23 mouse cellular contexts compared by ENCODE assay signal in genomic region chr4:29200976-29201375, GRCm38 (mm10).
"Had no signal": no experiment of that assay in that cellular context is flagged by ENCODE, and none has a peak within 500 bp of the region (broad histone marks: within the 10 kb centered on the region; RNA-seq: fewer than 3 reads in every experiment).

No protein-coding gene starts in this region.

- H3K4me2 ChIP-seq: lung, embryonic 15.5 days; midbrain, embryonic 12.5 days; neural tube, embryonic 13.5 days; neural tube, embryonic 15.5 days; stomach, embryonic 15.5 days had no signal

- H3K27ac ChIP-seq: lung, embryonic 15.5 days; macrophage; midbrain, embryonic 10.5 days; midbrain, embryonic 12.5 days; neural tube, embryonic 13.5 days; neural tube, embryonic 15.5 days; stomach, embryonic 15.5 days had no signal

- ATAC-seq: liver, postnatal 0 days; lung, postnatal 0 days; midbrain, embryonic 16.5 days had no signal

- H3K4me1 ChIP-seq: lung, embryonic 15.5 days; megakaryocyte, embryonic 14.5 days; midbrain, embryonic 10.5 days; midbrain, embryonic 12.5 days; neural tube, embryonic 13.5 days; neural tube, embryonic 15.5 days; stomach, embryonic 15.5 days had no signal

- H3K4me3 ChIP-seq: lung, embryonic 15.5 days; megakaryocyte, embryonic 14.5 days; midbrain, embryonic 10.5 days; midbrain, embryonic 12.5 days; myocyte; neural tube, embryonic 13.5 days; neural tube, embryonic 15.5 days; stomach, embryonic 15.5 days had no signal

- H3K36me3 ChIP-seq: lung, embryonic 15.5 days; midbrain, embryonic 10.5 days; midbrain, embryonic 12.5 days; neural tube, embryonic 13.5 days; neural tube, embryonic 15.5 days; stomach, embryonic 15.5 days had no signal

- H3K9me3 ChIP-seq: lung, embryonic 15.5 days; megakaryocyte, embryonic 14.5 days; midbrain, embryonic 10.5 days; midbrain, embryonic 12.5 days; neural tube, embryonic 13.5 days; neural tube, embryonic 15.5 days; stomach, embryonic 15.5 days had no signal

- H3K9ac ChIP-seq: liver, postnatal 0 days; lung, embryonic 15.5 days; midbrain, embryonic 12.5 days; neural tube, embryonic 13.5 days; neural tube, embryonic 15.5 days; stomach, embryonic 15.5 days had no signal

- H3K27me3 ChIP-seq: lung, embryonic 15.5 days; megakaryocyte, embryonic 14.5 days; midbrain, embryonic 12.5 days; neural tube, embryonic 13.5 days; neural tube, embryonic 15.5 days; stomach, embryonic 15.5 days had no signal

- DNase-seq: liver, postnatal 0 days; lung, adult 2 months; lung, postnatal 14 days; lung, postnatal 36 days; midbrain, embryonic 14.5 days; retina, postnatal 1 day; right cerebral cortex, adult 18-20 months; right cerebral cortex, postnatal 25 days; right cerebral cortex, postnatal 4 days; thymus, adult 18-20 months; thymus, postnatal 14 days; thymus, postnatal 36 days had no signal
